Mouse (Mus musculus) 416B (cell line): ENCODE results near the gene Cxcr6.

ENCODE experiments used
- DNase-seq: peaks from one replicate; pipeline ENCODE4 v3.0.0; 2011; ENCODE audit warnings: low read depth

Gene Cxcr6

DNA sequence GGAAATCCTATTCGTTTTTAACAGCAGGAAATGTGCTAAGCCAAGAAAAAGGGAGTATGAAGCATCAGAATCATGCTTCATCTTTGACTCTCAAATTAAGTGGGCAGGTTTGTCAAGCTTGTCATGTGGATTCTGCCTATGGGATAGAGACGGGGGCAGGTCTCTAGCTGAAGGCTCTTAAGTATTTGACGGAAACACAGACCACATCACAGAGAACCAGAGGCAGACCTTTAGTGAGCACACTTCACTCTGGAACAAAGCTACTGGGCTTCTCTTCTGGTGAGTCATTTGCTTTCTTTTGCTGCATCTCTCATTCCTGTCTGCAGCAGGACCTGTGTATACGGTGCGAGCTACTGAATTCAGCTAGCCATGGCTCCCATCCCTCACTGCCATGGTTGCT is at the start of gene Cxcr6:
Gene Cxcr6, plus strand, starts transcription at position 209 of the 400 bp plus-strand sequence.
- DNase-seq = no peak

DNA sequence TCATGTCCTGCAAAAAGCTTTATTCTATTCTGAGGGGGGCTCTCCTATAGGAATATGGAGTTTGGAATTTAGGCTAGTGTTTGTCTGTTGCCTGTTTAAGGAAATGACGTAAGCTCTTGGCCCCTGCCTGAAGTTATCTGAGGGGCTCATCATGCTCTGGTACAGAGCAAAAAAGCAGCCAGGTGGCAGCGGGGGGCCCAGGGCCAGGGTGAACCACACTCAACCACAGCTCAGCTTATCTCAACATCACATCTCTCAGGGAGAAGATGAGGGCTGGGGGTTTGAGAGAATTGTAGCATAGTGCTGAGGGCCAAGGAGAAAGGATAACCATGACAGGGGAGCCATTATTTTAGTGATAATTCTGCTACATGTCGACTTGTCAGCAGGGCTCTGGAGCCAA is 49.5 kb upstream of the Cxcr6 start:
- DNase-seq = no peak

DNA sequence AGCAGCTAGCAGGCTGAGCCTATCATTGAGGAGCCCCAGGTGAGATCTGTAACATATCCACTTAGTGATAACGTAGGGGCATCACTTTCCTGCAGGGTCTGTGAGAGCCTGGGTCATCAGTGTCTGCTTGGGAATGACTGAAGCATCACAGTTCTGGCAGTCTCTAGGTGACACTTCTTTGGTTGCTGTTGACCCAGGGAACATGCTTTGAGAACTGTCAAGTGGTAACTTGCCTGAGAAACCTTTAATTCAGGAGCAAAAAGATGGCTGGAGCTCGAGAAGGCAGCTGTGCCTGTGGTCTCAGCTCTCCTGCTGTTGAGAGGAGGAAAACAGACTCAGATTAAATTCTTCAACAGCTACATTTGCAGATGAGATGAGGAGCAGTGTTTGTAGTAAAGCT is 48.9 kb upstream of the Cxcr6 start:
- DNase-seq = no peak

DNA sequence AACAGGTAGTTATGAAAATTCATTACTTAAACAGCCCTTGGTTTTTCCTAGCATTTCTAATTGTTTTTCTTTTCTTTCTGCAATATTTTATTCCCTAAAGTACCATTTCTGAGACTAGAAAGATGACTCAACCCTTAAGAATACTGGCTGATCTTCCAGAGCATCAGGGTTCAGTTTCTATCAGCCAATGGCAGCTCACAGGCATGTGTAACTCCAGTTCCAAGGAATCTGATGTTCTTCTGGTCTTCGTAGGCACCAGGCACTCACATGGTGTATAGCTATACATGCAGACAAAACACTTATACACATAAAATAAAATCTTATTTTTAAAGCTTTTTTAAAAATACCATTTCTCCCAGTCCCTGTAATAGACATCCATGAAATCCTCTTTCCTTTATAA is 48.1 kb upstream of the Cxcr6 start:
- no peak for DNase-seq

DNA sequence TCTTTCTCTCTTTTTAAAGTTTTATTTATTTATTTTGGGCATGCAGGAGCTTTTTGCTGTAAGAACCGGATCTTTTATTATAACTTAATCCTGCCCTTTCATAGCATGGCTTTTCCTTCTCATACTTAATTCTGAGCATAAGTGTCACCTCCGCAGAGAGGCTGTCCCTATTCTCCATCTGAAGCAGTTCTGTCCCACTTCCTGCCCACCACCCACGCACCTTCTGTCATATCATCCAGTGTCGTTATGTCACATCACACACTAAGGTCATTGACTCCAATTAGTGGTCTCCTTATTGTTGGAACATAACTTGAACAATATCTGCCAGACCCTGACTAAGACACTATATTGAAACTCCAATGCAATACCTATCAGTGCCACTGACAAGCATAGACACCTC is 47.6 kb upstream of the Cxcr6 start:
- no peak for DNase-seq

DNA sequence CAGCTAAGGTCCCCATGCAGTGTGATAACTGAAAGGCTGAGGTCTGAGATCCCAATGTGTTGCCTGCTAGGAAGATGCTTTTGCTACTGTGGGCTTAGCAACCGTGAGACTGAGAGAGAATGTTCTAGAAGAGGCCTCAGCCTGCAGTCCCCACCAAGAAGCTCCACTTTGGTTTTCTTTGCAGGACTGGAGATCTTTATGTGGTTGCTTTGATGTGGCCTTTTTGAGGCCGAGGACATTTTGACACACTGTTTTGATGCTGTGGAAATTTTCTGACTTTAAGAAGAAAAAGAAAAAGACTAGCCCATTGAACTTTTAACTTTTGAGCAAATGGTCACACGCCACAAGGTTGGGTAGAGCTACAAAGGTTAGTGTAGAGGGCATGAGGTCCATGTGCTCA is 45.5 kb upstream of the Cxcr6 start:
- no peak for DNase-seq

DNA sequence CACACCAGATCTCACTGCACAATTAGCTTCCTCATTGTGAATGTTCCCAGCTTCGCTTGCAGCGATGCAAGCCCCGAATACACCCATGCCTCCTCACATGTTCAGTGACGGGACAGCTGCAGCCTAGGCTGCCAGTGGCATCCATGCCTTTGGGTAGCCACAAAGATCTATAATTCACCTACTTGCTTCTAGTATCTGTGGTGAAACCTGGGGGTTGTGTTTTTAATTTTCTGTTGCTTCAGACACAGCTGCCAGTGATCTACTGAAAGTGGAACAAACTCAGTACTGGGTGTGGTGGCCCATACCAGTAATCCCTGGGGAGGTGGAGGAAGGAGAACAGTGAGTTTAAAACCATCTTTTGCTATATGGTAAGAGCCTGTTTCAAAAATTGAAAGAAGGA is 43.4 kb upstream of the Cxcr6 start:
- no peak for DNase-seq

DNA sequence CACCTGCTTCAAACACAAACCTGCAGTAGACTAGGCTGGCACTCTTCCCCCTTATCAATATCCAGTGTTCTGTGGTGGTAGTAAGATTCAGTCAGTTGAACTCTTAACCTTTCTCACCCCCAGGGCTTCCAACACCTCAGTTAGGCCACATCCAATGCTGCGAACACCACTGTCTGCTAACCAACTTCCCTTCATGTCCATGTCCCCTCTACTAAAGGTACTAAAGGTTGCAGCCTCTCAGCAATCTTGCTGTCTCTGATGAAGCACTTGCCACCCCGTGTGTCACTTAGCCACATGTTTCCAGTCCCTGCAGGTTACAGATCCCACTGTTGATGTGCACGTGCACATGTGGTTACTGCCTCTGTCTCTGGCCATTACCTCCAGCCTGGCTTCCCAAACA is 42.5 kb upstream of the Cxcr6 start:
- DNase-seq = no peak

DNA sequence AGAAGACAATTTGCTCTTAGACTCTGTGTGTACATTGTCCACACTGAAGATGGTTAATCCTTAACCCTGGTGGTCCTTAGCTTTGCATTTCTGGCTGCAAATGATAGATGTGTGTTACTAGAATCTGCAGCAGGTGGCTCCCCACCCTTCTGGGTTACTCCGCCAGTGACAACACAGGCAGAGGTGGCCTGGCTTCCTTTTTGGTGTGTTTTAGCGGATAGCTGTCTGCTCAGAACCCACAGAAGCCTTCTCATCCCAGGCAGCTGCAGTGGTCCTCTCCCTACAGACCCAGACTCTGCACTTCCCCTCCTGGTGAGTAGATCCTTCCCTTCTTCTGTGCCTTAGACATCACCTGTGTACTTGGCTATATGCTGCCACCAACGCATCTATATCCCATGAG is 39.3 kb upstream of the Cxcr6 start:
- DNase-seq = no peak

DNA sequence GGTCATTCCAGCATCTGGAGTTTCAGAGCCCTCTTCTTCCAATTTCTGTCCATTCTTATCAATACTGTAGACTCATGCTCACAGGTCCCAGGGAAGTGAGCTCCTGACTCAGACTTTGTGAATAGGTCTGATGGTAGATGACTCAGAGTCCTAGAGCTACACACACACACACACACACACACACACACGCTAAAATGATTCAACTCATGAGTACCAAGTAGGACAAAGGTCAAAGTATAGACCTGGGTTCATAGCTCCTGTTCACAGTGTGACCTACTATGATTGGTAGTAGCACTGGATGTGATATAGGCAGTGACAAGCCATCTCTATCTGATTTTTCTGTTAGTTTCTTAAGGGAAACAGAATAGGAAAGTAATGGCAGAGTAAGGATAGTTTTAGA is 37.8 kb upstream of the Cxcr6 start:
- peak; percentile 53 for DNase-seq

DNA sequence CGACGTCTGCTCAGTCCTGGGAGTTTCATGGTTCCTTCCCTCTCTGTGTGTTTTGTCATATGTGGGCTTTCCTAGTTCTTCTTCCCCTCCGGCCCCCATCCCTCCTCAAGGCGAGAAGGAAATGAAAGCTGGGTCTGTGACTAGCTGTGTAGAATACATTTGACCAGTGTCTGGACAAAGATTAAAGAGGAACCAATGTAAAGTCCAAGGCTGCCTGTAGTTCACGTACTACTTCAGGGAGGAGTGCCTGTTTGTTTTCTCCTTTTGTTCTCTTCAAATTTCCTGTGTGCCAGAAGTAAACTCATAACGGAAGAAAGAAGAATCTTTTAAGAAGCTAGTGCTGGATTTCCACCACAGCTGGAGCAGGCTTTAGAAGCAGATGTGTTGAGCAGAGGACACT is 36.7 kb upstream of the Cxcr6 start:
- no peak for DNase-seq

DNA sequence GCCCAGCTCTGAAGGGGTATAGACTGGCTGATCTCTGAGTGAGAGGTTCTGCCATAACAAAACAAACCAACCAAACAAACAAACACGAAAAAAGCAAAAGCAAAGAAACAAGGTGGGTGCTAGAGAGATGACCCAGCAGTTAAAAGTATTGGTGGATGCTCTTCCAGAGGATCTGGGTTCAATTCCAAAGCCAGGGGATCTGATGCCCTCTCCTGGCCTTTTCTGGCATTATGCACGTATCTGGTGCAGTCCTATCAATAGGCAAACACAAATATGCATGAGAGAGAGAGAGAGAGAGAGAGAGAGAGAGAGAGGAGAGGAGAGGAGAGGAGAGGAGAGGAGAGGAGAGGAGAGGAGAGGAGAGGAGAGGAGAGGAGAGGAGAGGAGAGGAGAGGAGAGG is 33.0 kb upstream of the Cxcr6 start:
- peak; percentile 51 for DNase-seq

DNA sequence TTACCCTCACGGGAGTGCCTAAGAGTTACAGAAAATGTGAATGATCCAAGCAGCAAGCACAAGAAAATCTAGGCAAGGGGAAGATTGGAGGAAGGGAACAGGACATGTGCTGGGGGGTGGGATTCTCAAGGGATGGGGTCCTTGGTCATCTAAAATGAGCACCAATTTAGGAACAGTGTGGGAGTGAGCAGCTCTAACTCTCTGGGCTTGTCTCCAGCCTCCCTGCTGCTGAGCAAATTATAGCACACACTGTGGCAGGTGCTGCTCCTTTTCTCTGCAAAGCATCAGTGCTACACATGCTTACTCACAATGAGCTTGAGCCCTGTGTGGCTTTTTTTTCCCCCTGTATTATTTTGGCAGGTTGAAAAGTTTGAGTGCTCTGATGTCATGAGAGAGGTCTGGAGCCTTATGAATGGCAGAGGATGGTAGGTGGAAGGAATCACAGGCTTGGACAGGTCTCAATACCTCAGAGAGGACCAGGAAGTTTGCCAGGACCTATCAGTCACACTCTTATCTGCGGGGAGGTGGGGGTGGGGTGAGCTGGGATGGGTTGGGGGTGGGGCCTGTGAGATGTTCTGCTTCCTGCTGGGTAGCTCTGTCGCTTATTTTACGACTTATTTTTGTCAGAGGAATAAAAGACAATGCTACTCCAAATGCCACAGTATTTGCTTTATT is 17.3 kb upstream of the Cxcr6 start:
- no peak for DNase-seq

DNA sequence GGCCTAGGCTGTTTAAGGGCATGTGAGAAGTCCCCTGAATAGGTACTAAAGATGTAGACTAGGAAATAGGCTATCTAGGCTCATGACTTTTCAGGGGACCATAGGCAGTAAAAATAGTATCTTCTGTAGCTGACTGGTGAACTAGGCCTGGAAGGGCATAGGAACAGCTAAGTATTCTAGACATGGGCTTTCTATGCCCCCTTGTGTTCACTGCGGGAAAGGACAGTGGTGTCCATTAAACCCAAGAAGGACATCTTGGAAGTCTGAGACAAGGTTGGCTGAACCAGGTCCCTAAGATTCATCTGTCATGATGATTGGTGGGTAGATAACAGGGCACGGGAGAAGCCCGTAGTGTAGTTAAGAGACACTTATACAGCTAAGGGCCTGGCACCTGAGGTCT is 10.1 kb upstream of the Cxcr6 start:
- DNase-seq = peak; percentile 65

DNA sequence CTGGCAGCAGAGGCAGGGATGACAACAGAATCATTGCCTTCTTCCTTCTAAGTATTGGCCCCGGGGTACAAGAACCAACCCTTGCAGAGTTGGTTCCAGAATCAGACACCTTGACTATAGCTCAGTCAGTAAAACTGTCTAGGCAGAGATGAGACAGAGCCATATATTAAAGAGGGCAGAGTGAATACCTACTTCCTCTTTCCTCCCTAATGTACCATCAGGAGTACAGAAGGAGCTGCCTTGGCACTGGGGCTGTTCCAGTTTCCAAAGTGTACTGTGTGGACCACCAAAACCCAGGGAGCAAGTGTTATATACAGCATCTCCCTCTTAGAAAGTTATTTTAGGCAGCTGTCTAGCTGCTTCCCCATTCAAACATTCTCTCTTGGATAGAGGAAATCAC is 4.7 kb upstream of the Cxcr6 start:
- no peak for DNase-seq

DNA sequence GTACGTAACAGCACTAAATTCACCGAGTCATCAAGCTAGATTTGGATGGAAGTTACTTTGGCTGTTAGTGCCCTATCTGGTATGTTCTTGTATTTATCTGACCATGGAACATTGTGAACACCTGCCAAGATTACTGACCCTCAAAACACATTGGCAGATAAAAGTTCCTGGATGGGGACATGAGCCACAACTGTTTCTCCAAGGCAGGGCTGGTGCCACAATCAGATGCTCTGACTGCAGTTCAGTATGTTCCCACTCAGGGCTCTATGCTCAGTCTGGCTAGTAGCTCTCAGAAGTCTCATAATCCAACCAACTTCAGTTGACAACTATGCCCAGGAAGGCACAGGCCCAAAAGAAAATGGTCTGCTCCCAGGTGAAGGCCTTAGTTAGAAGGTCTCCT is 3.9 kb upstream of the Cxcr6 start:
- DNase-seq = no peak

DNA sequence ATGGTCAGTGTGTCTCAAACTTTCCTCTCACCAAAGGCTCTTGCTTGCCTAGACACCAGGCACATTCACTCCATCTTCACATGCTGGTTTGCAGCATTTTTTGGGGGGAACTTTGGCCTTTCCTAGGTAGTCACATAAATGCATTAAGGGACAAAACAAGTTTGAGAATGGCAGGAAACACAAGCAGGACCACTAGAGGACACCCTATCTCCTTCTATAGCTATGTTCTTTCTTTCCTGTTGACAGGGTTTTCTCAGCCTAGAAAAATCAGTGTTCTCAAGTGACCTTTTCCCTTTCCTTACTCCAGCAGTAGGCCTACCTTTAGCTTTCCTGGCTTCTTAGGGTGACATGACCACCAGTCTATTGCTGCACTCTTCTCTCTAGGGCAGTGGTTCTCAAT is 3.4 kb upstream of the Cxcr6 start:
- peak; percentile 38 for DNase-seq

DNA sequence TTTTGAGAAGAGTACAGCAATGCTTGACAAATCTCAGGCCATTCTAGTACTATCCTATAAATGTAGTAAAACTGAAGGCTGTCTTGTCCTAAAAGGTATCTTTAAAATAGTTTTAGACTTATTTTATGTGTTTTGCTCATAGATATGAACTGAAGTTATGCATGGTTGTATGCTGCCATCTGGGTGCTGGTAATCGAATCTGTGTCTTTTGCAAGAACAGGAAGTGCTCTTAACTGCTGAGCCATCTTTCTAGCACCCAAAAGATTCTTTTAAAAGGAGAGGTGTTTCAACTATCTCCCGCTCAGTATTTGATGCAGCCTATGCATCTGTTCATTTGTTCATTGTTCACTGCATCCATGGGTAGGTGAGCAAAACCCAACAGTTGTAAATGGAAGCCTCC is 1.0 kb upstream of the Cxcr6 start:
- DNase-seq = no peak

DNA sequence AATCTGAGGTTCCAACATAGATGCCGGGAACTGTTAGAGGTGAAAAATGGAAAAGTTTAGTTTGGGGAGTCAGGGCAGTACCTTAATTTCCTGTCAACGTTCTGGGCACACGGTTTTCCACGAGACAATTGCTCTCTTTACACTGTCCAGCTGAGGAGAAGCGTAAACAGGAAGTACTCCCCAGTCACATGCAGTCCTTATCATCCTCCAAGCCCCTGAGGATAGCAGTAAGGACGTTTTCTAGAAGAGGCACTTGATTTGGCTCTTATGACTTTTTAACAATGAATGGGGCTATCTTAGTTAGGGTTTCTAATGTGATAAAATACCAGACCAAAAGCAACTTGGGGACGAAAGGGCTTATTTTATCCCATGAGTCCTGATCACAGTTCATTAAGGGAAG is 2.3 kb downstream of the Cxcr6 start:
- DNase-seq = no peak

DNA sequence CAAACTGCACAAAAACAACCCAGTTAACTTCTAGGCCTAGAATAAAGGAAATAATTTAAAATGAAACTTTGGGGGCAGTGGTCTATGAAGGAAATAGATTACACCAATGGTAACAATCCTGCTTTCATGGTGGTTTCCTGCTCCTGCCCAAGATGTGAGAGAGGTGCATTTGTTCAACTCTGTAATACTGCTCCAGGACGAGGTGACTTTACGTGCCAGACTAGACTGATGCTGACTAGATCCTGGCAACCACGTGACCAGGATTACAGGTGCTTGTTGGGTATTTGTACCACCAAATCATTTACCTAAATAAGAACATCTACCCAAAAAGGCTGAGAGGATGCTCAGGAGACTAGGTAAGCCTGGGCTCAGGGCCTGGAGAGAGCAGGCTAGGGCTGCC is 5.6 kb downstream of the Cxcr6 start:
- DNase-seq = peak; percentile 36

DNA sequence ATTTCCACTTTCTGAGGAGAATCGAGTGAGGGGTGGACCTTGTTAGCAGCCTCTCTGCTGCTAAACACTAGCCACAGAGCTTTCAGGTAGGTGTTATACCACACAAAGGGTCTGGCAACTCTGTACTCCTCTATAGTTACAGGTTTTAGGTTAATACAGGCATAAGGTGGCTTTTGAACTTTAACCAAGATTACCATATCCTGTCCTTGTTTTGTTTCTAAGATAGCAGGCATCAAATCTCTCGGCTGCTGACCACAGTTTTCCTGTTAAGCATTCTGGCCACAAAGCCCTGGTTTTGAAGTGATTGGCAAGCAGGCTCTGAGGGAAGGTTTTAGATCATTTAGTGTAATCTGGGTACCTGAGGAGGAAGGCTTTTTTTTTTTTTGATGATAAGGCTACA is 8.1 kb downstream of the Cxcr6 start:
- DNase-seq = peak; percentile 78

DNA sequence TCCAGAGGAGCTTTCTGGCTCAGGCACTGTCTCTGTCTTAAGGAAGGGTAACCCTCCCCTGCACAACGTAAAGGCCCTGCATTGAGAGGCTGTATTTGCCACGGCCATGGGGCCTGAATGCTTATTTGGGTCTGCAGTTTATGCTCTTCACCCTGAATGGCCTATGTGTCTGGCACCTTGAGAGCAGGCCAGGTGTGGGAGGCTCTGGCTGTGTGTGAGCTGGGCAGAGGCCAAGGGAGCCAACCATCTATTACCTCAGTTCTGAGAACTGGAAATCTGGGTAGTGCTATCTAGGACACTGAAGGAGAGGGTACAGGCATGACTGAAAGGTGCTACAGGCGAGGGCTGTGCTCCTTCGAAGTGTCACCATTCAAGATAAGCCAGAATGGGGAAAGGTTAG is 8.5 kb downstream of the Cxcr6 start:
- DNase-seq = no peak

DNA sequence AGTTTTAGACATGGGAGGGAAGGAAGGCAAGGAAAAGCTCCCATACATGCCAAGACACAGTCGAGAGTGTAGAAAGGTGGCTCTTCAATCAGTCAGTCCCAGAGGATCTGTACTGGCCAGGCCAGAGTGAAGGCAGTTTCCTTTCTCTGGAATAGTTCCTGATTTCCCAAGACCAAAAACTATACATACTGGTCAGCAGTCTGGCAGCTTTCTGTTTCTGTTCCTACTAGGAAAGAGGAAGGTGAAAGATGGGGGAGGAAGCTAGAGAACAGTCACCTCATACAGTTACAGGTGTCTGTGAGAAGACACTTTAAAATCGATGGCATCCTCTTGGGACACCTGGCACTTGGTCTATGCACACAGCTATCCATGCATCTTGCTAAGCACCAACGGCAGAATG is 9.2 kb downstream of the Cxcr6 start:
- DNase-seq = no peak

DNA sequence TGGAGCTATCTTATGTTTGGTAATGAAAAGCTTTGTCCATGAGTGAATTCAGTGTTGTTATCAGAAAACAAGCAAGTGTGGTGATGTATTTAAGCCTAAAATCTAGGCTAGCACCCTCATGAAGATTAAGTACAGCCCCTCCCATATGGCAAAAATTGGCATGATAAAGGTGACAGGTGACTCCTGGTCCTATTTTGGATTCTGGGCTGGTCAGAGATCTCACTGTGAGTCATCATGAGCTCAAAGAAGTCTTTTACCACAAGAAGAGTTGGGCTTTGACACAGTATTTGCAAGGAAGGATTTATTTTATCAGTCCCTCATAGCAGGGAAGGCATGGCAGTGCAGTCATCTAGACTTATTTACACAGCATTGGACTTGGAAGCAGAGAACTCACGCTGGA is 9.7 kb downstream of the Cxcr6 start:
- no peak for DNase-seq

DNA sequence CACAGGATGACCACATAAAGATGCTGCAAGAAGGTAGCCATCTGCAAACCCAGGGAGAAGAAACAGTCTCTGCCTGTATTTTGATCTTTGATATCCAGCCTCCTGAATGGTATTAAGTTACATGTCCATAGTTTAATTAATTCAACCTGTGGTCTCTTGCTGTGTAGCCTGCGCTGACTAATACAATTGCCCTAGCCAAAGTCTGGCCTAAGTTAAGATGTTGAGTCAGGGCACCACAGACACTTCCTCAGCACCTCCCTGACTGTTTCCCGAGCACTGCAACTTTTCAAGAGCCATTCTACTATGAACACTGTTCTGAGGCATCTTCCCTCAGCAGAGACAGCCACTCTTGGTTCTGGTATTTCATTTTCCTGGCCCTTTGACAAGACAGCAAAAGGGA is 12.3 kb downstream of the Cxcr6 start:
- peak; percentile 64 for DNase-seq
